In the genomic region with DNA sequence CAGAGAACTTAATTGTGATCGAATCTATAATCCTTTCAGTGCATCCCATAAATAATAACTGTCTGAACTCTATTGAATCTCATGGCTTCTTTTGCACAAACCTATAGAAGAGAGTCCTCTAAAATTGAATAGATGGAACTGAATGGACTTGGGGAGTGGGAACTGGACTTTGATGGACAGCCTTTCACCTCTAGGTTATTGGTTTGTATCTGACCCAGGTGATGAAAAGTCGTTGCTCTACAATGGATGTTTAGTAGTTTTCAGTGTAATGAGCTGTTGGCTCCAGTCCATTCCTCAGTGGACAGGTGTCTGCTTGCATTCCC, we compare ENCODE assay signal across 26 mouse cellular contexts.
DNase-seq lines count a peak whose midpoint lies in the region; ATAC-seq and TF ChIP-seq lines count a peak whose summit lies in the region.
"Had no signal": no experiment of that assay in that cellular context is flagged by ENCODE, and none has a peak within 500 bp of the region (broad histone marks: within the 10 kb centered on the region; RNA-seq: fewer than 3 reads in every experiment).

No protein-coding gene starts in this region.

- H3K4me2 ChIP-seq in forebrain, embryonic 11.5 days (ENCODE audit: low read depth, low read length, severe bottlenecking) = no peak overlapping the region
- no peak overlapping the region for H3K4me2 ChIP-seq in forebrain, embryonic 13.5 days
- no peak overlapping the region for H3K4me2 ChIP-seq in forebrain, postnatal 0 days (ENCODE audit: low read depth)
- H3K4me2 ChIP-seq in forebrain, embryonic 15.5 days (replicated peaks) = no peak overlapping the region
- H3K4me2 ChIP-seq: embryonic facial prominence, embryonic 13.5 days; embryonic facial prominence, embryonic 15.5 days had no signal

- ATAC-seq in forebrain, embryonic 11.5 days (replicated peaks; ENCODE audit: low FRiP score) = peak; percentile 63
- peak; percentile 69; the same call in 1 of the 2 replicates for ATAC-seq in forebrain, embryonic 13.5 days
- no peak for ATAC-seq in forebrain, postnatal 0 days
- ATAC-seq in forebrain, embryonic 15.5 days (replicated peaks) = 0 out of 2 replicates have a peak, but pooled peaks have one; percentile 13
- ATAC-seq: activated CD4-positive, CD25-positive, alpha-beta regulatory T cell, adult 4 months; CD4-positive, CD25-positive, alpha-beta regulatory T cell, adult 4 months; Patski had no signal

- no peak for DNase-seq in forebrain, embryonic 11.5 days (ENCODE audit: low spot score)
- no peak for DNase-seq in forebrain, embryonic 10.5 days (ENCODE audit: extremely low spot score, low spot score)
- no peak for DNase-seq in forebrain, postnatal 0 days
- peak; percentile 55 for DNase-seq in brain, embryonic 14.5 days (ENCODE audit: low read depth)
- DNase-seq in kidney, adult 9 months = no peak
- DNase-seq: adrenal gland, adult 8-10 months; adrenal gland, postnatal 14 days; adrenal gland, postnatal 36 days; B cell, adult 2 months; cerebellum, adult 11 months; cerebellum, adult 18-20 months; cerebellum, adult 8-10 months; cerebellum, adult 9-11 months; cerebellum, postnatal 14 days; cerebellum, postnatal 36 days; embryo, embryonic 11 days had no signal

- H3K36me3 ChIP-seq in forebrain, embryonic 11.5 days (ENCODE audit: control insufficient read depth, insufficient read depth, low read length) = no peaks in the 10 kb centered on the region
- no peaks in the 10 kb centered on the region for H3K36me3 ChIP-seq in forebrain, embryonic 10.5 days (replicated peaks)
- no peaks in the 10 kb centered on the region for H3K36me3 ChIP-seq in forebrain, embryonic 13.5 days (ENCODE audit: poor library complexity, severe bottlenecking)
- H3K36me3 ChIP-seq in forebrain, postnatal 0 days (ENCODE audit: insufficient read depth) = no peaks in the 10 kb centered on the region
- H3K36me3 ChIP-seq in forebrain, embryonic 15.5 days = no peaks in the 10 kb centered on the region
- H3K36me3 ChIP-seq: embryonic facial prominence, embryonic 13.5 days; embryonic facial prominence, embryonic 15.5 days; G1E had no signal

- no peak overlapping the region for H3K4me3 ChIP-seq in forebrain, embryonic 11.5 days (ENCODE audit: low read depth, low read length)
- no peak overlapping the region for H3K4me3 ChIP-seq in forebrain, embryonic 10.5 days
- H3K4me3 ChIP-seq in forebrain, embryonic 13.5 days = no peak overlapping the region
- no peak overlapping the region for H3K4me3 ChIP-seq in forebrain, postnatal 0 days (ENCODE audit: low read depth, low read length)
- no peak overlapping the region for H3K4me3 ChIP-seq in forebrain, embryonic 15.5 days
- H3K4me3 ChIP-seq: embryonic facial prominence, embryonic 13.5 days; embryonic facial prominence, embryonic 15.5 days; erythroblast, embryonic 14.5 days had no signal

- no peak overlapping the region for H3K27ac ChIP-seq in forebrain, embryonic 11.5 days (ENCODE audit: low read depth, low read length)
- no peak overlapping the region for H3K27ac ChIP-seq in forebrain, embryonic 10.5 days
- H3K27ac ChIP-seq in forebrain, embryonic 13.5 days = 0 out of 2 replicates have a peak overlapping the region, but pooled peaks have one; percentile 6
- H3K27ac ChIP-seq in forebrain, postnatal 0 days (ENCODE audit: low read depth, low read length) = no peak overlapping the region
- no peak overlapping the region for H3K27ac ChIP-seq in forebrain, embryonic 15.5 days (replicated peaks)
- H3K27ac ChIP-seq: embryonic facial prominence, embryonic 13.5 days; embryonic facial prominence, embryonic 15.5 days had no signal

- H3K27me3 ChIP-seq in forebrain, embryonic 11.5 days (ENCODE audit: control insufficient read depth, insufficient read depth, low read length) = no peaks in the 10 kb centered on the region
- no peaks in the 10 kb centered on the region for H3K27me3 ChIP-seq in forebrain, embryonic 10.5 days (ENCODE audit: poor library complexity, severe bottlenecking)
- H3K27me3 ChIP-seq in forebrain, embryonic 13.5 days = no peaks in the 10 kb centered on the region
- H3K27me3 ChIP-seq in forebrain, postnatal 0 days (ENCODE audit: insufficient read depth, low read length) = no peaks in the 10 kb centered on the region
- no peaks in the 10 kb centered on the region for H3K27me3 ChIP-seq in forebrain, embryonic 15.5 days
- H3K27me3 ChIP-seq: CH12.LX; embryonic facial prominence, embryonic 13.5 days; embryonic facial prominence, embryonic 15.5 days; Patski had no signal

- no peak overlapping the region for H3K9ac ChIP-seq in forebrain, embryonic 11.5 days (ENCODE audit: low read length)
- no peak overlapping the region for H3K9ac ChIP-seq in forebrain, embryonic 13.5 days
- no peak overlapping the region for H3K9ac ChIP-seq in forebrain, postnatal 0 days
- no peak overlapping the region for H3K9ac ChIP-seq in forebrain, embryonic 15.5 days (replicated peaks)
- H3K9ac ChIP-seq: embryonic facial prominence, embryonic 13.5 days; embryonic facial prominence, embryonic 15.5 days had no signal

- 56% methylated on average over 2 of the region's 2 CpGs for WGBS in forebrain, embryonic 11.5 days
- 72% methylated on average over 2 of the region's 2 CpGs for WGBS in forebrain, embryonic 10.5 days
- 36% methylated on average over 2 of the region's 2 CpGs for WGBS in forebrain, embryonic 13.5 days
- WGBS in forebrain, postnatal 0 days = 28% methylated on average over 2 of the region's 2 CpGs
- WGBS in forebrain, embryonic 15.5 days = 32% methylated on average over 2 of the region's 2 CpGs

- H3K9me3 ChIP-seq in forebrain, embryonic 11.5 days (ENCODE audit: control insufficient read depth, low read length) = no peaks in the 10 kb centered on the region
- H3K9me3 ChIP-seq in forebrain, embryonic 10.5 days = no peaks in the 10 kb centered on the region
- no peaks in the 10 kb centered on the region for H3K9me3 ChIP-seq in forebrain, embryonic 13.5 days (replicated peaks)
- no peaks in the 10 kb centered on the region for H3K9me3 ChIP-seq in forebrain, postnatal 0 days (ENCODE audit: low read length)
- no peaks in the 10 kb centered on the region for H3K9me3 ChIP-seq in forebrain, embryonic 15.5 days
- H3K9me3 ChIP-seq: embryonic facial prominence, embryonic 13.5 days; embryonic facial prominence, embryonic 15.5 days; G1E had no signal

- no peak for TF ChIP-seq CTCF in forebrain, postnatal 0 days (IDR thresholded peaks at IDR 0.05; ENCODE audit: low read depth)
- no peak for TF ChIP-seq CTCF in brain, embryonic 14.5 days (IDR thresholded peaks at IDR 0.05; ENCODE audit: borderline replicate concordance, extremely low read depth, insufficient read depth, insufficient read length)

- H3K4me1 ChIP-seq in forebrain, embryonic 11.5 days (replicated peaks; ENCODE audit: control insufficient read depth, insufficient read depth, low read length) = no peaks in the 10 kb centered on the region
- H3K4me1 ChIP-seq in forebrain, embryonic 10.5 days = peaks cover 12% of the 10 kb centered on the region
- H3K4me1 ChIP-seq in forebrain, embryonic 13.5 days = peaks cover 15% of the 10 kb centered on the region
- peaks cover 6% of the 10 kb centered on the region for H3K4me1 ChIP-seq in forebrain, postnatal 0 days (ENCODE audit: insufficient read depth)
- H3K4me1 ChIP-seq in forebrain, embryonic 15.5 days = peaks cover 14% of the 10 kb centered on the region
- H3K4me1 ChIP-seq: embryonic facial prominence, embryonic 13.5 days; embryonic facial prominence, embryonic 15.5 days had no signal

- TF ChIP-seq POLR2A in brain, embryonic 14.5 days (IDR thresholded peaks at IDR 0.05; ENCODE audit: borderline replicate concordance, extremely low read depth, insufficient read depth, insufficient read length, poor library complexity, severe bottlenecking) = no peak
